Mouse (Mus musculus) left cerebral cortex, postnatal 14 days (tissue): ENCODE measurements around the gene Slc35b1. TPM values are rescaled to one million over a fixed set of nuclear protein-coding genes. Genes with fewer than 3 reads are reported as not detected.

Experiments used
- DNase-seq, 2 experiments: peaks; one replicate each; pipeline ENCODE4 v3.0.0; 2021 to 2022; ENCODE audit warnings: low spot score in 2 of 2, mixed read lengths in 1 of 2
- intact Hi-C: fragments of 180-260 bp; cut with DNase I; formaldehyde crosslinking; loops from one replicate; pipeline ENCODE4 v1.15.1; 2025
- long read RNA-seq, 2 experiments: library from polyadenylated mRNA; stranded (forward); transcript quantifications; one replicate each; pipeline ENCODE4 v2.0.0; 2021
- total RNA-seq, 2 experiments: library from RNA; stranded (reverse); gene quantifications; 2 replicates each; pipeline ENCODE4 v1.2.3; 2021

Slc35b1 gene
- total RNA-seq: 10 to 100 TPM; 72.8 to 78.9 TPM
- long read RNA-seq, experiment 1, transcript Slc35b1-201 (9 exons, 1,523 nt): major isoform, 29 of 73 reads
- long read RNA-seq, experiment 1, transcript Slc35b1-202 (9 exons, 1,299 nt): minor isoform, 28 of 73 reads
- long read RNA-seq, experiment 1, partial matches to known transcripts: 0 of 73 reads
- long read RNA-seq, experiment 1, other reads (novel, unspliced or antisense): 16 of 73 reads
- long read RNA-seq, experiment 2, transcript Slc35b1-202 (9 exons, 1,299 nt): major isoform, 20 of 55 reads
- long read RNA-seq, experiment 2, transcript Slc35b1-201 (9 exons, 1,523 nt): major isoform, 20 of 55 reads
- long read RNA-seq, experiment 2, partial matches to known transcripts: 3 of 55 reads
- long read RNA-seq, experiment 2, other reads (novel, unspliced or antisense): 11 of 55 reads

DNA sequence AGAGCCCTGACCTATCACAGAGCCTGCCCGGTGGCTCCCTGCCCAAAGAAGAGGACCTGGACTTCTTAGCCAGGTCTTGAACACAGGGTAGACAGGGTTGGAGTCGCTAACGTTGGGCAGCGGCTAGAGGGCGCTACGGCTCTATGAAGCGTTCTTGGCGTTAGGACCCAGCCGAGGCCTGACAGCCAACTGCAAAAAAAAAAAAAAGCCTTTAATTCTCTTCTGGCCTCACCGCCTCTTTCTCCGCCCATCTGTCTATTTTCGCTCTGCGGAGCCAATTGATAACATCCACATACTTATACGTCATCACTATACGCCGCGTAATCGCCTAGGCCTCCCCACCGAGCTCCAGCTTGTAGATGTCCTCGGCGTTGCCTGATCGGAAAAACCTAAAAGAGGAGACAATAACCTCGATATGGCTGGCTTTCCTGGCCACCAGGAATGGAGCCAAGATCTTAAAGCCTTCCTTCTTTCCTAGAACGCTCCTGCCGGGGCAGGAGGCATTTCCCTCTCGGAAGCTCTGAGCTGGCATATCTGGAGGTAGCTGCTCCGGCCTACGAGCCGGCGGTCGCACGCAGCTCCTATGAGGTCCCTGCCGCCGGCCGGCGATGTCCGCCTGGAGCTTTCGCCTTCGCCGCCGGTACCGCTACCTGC lies at the start of gene Slc35b1:
Gene Slc35b1, plus strand, starts transcription at position 374 of the 654 bp plus-strand sequence.
- intact Hi-C loops: loop anchor here (2.0 to 10.0 kb wide), 3 partner anchors 74 to 270 kb away; partner anchors contain the start of gene Kat7
- peak; percentile 96 to 99 for DNase-seq

DNA sequence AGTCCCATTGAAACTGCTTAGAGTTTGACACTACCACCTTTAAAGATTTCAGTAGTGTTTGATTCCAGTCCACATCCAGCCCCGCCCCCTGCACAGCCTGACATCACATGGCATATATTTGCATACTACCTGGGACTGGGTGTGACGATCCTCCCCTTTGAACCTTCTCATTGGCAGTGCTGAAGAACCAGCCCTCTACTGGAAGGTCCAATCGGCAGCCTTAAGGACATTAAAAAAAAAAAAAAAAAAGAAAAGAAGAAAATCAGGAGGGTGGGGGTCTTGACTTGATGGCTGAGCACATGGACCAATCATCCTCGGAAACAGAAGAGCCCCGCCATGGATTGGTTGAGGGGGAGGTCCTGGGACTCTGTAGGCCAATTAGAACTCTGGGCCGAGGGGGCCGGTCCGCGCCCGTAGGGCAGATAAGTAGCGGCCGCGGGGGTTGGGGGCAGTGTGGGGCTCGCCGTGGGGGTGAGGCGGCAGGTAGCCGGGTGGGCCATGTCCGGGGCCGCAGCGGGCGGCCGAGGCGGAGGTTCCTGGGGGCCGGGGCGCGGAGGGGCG lies 47.8 kb upstream of the Slc35b1 start, which contains the start of gene Fam117a:
Gene Fam117a, plus strand, starts transcription at position 451 of the 561 bp plus-strand sequence.
- intact Hi-C loops: no loop called here
- peak; percentile 74 to 86 for DNase-seq

DNA sequence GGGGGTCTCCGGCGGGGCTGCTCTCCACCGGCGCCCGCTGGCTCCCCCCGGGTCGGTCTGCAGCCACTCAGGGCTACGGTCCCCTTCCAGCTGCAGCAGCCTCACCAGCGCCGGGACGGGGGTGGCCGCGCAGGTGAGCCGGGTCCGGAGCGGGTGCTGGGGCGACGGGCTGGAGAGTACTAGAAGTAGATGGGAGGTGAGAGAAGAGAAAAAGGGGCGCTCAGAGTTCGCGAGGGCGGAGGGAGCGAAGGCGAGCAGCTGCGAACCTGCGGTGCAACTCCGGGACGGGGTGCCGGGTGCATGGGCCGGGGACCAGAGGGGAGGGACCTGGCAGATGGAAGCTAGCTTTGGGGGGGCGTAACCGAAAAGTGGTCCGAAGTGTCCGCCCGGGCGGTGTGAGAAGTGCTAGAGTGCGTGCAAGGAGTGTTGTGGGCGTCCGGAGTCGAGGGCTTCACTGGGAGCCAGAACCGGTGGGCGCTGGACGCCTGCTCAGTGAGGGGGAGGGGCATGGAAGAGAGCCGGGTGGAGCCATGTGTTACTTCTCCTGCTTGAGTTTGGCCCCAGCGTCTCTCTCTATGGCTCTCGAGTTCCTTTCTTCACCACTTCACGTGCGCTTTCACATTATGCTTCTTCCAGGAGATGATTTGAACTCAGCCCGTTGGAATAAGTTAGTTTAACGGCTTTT lies 47.2 kb upstream of the Slc35b1 start:
- DNase-seq: peak in 1 of 2 experiments; percentile 38
- intact Hi-C loops: no loop called here

DNA sequence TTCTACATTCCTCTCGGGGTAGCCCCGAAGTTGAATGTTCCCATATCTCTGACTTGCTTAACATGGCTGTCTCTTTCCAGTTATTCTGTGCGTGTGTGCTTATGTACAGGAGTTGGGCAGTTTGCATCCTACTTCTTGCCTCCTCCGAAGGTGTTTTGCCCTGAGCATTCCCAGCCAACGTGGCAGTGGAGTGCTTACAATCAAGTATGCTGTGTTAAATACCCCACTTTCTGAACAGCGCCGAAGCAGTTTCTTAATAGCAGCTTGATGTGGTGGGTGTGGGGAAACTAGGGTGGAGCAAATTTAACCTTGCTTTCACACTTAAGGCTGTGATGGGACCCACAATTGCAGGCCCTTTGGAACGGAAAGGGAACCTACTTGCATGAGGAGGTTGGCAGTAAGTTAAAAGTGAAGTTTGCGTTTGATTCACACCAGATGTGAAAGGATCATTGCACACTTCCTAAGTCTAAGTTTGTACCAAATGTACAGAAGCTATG lies 46.6 kb upstream of the Slc35b1 start:
- intact Hi-C loops: no loop called here
- no peak for DNase-seq

DNA sequence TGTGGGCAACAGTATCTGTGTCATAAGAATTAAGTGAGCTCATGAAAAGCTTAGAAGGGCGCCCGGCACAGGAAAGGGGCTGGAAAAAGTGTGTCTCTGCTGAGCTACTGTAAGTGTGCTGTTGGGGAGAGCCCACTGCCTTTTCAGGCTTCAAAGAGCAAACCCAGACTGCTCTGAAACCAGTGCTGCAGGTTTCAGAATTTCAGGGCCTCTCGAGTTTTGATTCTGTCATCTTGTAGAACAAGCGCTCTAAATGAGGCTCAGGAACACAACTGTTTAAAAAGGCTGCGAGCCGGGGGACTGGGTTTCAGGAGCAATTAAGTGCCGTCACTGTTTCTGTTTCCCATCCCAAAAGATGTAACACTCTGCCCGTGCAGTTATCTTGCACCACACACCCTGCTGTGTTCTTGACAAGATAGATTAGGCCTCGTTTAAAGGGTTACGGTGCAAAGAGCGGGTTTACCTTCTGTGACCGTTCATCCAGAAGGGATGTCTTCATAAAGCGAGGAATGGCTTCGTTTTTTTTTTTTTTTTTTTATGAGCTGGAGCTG lies 44.9 kb upstream of the Slc35b1 start:
- intact Hi-C loops: no loop called here
- DNase-seq: no peak

DNA sequence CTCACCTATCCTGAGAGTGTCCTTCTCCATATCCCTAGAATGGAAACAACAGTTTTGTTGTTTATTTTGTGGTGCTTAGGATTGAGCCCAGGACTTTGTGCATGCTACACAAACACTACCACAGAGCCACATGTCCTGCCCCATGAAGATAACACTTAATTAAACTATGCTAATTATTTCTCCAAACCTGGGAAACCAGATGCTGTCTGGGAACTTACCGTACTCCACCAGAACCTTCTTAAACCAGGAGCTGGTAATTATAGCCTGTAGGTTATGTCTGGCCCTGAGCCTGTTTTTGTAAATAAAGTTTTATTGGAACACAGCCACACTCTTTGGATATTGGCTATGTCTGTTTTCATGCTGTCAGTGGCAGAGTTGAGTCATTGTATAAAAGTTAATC lies 44.2 kb upstream of the Slc35b1 start:
- intact Hi-C loops: no loop called here

DNA sequence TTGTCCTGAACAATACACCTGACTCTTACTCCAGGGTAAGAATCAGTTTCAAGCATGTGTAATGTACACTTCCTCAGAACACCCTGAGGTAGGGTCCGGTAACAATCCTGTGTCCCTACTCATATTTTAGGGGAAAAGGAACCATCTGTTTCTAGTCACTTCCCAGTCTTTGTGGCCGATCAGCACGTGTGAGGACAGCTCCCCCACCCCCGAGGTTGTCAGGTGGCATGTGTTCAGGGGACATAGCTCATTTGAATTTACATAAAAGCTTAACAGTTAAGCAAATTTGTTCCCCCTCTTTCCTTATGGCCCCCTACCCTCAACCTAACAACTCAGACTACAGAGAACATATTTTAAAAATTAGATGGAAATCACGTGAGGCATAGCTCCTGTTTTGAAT lies 43.8 kb upstream of the Slc35b1 start:
- intact Hi-C loops: no loop called here
- DNase-seq: no peak

More for the DNA sequence above, 44.2 kb upstream of the Slc35b1 start:
- DNase-seq: no peak

DNA sequence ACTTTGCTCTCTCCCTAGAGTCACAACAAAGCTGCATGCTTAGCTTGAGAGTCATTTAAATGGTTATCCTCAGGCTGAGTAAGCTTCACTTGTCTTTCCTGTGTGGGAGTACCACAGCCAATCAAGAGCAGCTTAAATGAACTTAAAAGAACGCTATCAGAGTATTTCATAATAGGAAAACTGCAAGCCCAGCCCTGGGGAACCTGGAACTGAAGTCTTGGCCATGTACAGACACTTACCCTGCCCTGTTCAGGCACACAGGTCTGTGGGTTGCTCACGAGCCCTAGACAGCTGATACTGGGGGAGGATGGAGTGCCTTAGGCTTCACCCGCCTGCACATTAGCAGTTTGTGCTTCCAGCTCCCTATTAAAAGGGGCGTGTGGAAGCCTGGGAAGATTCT lies 41.3 kb upstream of the Slc35b1 start:
- intact Hi-C loops: no loop called here
- DNase-seq: peak in 1 of 2 experiments; percentile 15

DNA sequence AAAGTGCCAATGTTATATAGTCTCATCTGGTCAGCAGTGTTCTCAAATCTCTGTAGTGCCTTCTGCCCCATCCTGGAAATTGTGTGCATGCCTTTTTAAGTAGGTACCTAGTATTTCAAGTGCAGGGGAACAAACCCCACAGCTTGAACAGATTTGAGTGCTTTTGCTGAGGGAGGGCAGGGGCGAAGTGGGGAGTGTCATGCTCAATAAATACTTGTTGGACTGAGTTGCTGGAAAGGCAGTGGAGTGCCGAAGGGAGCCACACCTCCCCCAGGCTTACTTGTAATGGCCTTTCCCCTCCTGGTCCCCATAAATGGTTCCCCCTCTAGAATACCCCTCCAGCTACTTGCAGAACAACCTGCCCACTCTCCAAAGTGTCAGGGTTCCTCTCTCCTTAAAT lies 40.3 kb upstream of the Slc35b1 start:
- intact Hi-C loops: no loop called here

DNA sequence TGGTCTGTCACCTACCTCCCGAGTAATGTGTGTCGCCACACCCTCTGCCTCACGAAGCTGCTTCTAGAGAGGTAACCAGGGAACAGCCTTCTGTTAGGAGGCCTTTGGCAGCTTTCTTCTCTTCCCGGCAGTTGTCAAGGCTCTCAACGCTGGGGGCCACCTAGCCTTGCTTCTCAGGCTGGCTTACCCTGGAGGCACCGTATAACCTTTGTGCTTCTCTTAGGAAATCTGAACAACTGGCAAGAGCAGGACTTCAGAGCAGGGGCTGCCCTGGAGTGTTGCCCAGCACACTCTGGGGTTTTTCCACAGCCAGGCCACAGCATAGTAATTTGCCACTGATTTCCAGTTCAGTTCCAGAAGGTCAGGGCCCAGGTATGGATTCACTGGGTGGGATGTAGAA lies 34.2 kb upstream of the Slc35b1 start:
- intact Hi-C loops: no loop called here
- DNase-seq: peak in 1 of 2 experiments; percentile 12

More for the DNA sequence above, 40.3 kb upstream of the Slc35b1 start:
- DNase-seq: no peak

DNA sequence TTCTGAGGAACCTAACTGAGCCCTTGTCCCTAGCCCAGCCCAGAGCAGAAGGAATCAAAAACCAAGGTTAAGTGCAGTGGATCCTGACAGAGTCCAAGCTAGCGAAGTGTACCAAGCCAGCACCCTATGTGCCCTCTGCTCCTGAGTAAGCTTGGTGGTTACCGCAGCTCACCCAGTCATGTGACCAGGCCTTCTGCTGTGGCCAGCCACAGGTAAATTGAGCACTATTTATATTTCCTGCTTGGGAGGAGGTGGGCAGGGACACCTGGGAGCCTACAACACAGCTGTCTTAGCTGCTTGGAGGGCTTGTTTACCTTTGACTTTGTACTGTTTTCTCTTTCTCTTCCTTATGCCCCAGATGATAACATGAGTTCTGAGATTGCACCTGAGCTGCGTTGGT lies 33.5 kb upstream of the Slc35b1 start:
- intact Hi-C loops: no loop called here

DNA sequence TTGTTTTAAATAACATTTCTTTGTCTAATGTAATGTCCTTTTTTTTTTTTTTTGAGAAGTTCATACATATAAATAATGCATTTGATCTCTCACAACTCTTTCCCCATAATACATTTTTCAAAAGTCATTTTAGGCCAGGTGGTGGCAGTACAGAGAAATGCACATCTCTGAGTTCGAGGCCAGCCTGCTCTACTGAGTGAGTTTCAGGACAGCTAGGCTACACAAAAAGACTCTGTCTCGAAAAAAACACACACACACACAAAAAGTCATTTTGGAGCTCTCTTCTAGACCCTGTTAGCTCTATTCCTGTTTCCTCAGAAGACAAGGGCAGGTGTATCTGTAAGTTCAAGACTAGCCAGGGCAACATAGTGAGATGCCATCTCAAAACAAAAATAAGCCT lies 31.8 kb upstream of the Slc35b1 start:
- intact Hi-C loops: no loop called here
- no peak for DNase-seq

More for the DNA sequence above, 33.5 kb upstream of the Slc35b1 start:
- DNase-seq: no peak

DNA sequence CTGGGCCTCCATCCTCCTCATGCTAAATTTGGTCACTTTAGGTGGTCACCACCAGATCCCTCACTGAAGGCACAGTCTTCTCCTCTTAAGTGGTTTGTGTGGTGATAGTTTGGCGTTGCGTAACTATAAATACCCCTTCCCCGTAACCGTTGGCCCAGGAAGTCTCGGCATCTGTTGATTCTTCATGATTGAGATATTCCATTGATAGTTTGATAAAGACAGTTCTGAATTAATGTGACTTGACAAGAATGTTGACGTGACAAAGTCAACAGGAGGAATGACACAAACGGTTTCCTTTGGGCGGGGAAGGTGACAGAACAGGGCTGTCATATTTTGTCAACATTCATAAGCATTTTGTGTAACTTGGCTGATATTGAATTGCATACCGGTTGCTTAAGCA lies 31.3 kb upstream of the Slc35b1 start:
- no peak for DNase-seq
- intact Hi-C loops: no loop called here

DNA sequence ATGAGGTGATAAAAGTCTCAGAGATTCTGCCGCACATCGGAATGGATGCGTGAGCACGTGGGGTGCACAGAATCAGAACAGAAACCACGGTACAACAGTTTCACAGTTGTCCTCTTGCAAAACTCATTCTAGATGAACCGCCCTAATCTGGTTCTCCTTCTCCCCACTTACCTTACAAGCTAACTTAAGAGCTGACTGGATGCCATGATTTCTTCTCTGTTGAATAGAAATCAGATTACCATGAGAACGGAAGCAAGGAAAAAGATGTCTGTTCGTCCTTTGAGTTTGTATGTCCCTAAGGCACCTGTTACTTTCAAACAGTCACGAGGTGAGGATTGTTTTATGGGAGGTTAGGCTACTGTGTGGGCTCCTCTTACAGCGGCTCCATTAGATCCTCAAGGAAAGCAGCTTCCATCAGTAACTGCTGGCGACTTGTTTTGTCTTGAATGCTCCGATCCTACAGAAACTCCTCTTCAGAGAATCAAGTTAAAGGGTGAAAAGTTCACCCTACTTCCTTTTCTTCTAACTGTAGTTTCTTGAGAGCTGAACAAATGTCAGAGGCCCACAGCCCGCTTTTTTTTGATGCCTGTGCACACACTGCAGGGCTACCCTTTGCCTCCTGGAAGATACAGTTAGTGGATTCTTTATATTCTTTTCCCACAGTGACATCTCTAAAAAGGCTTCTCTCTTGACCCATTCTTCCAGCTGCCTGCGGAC lies 30.1 kb upstream of the Slc35b1 start:
- intact Hi-C loops: no loop called here

DNA sequence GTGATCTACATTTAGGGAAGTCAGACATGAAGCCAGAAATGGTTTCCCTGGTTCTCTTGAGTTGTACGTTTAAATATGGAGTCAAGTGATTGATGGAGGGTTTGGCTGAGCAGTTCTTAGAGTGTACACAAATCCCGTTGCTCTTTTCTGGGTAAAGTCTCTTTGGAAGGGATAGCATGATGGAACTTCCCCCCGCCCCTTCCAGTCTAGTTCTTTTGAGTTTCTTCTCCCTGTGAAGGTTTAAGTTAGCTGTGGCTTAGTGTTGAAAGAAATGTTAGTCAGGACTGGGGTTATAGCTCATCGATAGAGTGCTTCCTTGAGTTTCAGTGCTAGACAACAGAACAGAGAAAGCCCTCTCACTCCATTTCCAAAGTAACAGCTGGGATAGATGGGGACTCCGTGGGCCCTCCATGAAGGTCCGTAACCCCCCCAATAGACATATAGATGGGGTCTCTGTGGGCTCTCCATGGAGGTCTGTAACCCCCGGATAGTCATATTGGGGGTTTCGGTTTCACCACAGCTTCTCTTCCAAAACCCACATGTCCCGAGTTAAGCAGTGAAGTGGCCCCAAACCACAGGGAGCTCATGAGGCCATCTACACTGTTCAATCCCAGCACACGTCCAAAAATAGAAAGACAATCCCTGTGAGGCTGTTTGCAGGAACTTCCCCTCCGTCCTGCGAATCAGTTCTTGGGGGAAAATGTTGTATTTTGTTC lies 29.4 kb upstream of the Slc35b1 start:
- DNase-seq: no peak

More for the DNA sequence above, 30.1 kb upstream of the Slc35b1 start:
- DNase-seq: no peak

DNA sequence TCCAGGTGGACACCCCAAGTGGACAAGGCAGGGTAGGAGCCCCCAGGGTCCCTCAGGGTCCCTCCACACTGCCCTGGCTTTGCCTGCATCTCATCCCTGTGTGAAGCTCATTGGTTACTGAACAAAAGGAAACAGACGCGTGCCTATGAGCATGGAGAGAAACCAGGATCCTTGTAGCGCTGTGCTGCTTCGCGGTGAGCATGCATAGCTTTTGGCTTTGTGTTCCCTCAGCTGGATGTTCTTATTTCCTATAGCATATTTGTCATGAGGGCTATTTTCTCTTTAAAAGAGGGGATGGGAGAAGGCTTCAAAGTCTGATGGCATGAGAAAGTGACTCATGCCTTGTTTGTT lies 28.9 kb upstream of the Slc35b1 start:
- intact Hi-C loops: no loop called here

More for the DNA sequence above, 29.4 kb upstream of the Slc35b1 start:
- intact Hi-C loops: no loop called here

DNA sequence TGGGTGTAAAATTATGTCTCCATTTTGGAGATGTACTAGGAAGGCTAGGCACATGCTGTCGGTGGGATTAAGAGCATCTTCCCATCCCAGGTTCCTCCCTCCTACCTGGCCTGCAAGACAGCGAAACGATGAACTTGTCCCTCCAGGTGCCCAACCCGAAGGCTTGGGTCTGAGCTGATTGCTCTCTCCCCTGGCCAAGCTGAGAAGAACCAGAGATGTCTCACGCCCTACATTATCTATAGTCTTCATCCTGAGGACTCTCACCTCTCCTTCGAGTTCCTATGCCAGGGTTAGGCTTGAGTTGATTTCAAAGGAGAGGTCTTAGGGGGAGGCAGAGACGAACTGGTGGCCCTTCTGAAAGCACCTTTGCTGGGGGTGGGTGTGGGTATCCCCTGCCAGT lies 28.5 kb upstream of the Slc35b1 start:
- intact Hi-C loops: no loop called here
- DNase-seq: no peak

More for the DNA sequence above, 28.9 kb upstream of the Slc35b1 start:
- DNase-seq: no peak
